Mouse (Mus musculus): ENCODE results near the gene Abl2. TPM values are rescaled to one million over a fixed set of nuclear protein-coding genes. Genes with fewer than 3 reads are reported as not detected.

Gene Abl2
- total and polyA plus RNA-seq, 3 experiments, result 10.0 to 19.8 (median 15.5) TPM

- peaks cover 5% of the 10 kb centered on the region; the same call in 1 of the 2 replicates for H3K79me2 ChIP-seq (replicated peaks; ENCODE audit: control insufficient read depth, extremely low read depth, insufficient read depth, poor library complexity, severe bottlenecking)
- H3K9me3 ChIP-seq (replicated peaks; ENCODE audit: low read length), result no peaks in the 10 kb centered on the region
- no peak for DNase-seq (ENCODE audit: extremely low read depth)
- no peak for TF ChIP-seq ZMIZ1 (IDR thresholded peaks at IDR 0.05; ENCODE audit: low read depth, low read length)
- no peak for TF ChIP-seq KAT2A (IDR thresholded peaks at IDR 0.05; ENCODE audit: insufficient replicate concordance, low read length)
- no peak for TF ChIP-seq SMC3 (IDR thresholded peaks at IDR 0.05; ENCODE audit: low read depth, low read length)
- no peak for TF ChIP-seq ZNF384 (IDR thresholded peaks at IDR 0.05; ENCODE audit: low read depth, low read length)
- TF ChIP-seq JUND (conservative IDR thresholded peaks at IDR 0.05; ENCODE audit: low read depth, low read length), result no peak
- TF ChIP-seq USF1 (IDR thresholded peaks at IDR 0.05; ENCODE audit: low read depth, low read length), result no peak
- no peak for TF ChIP-seq EP300 (IDR thresholded peaks at IDR 0.05; ENCODE audit: low read length)
- TF ChIP-seq RAD21 (IDR thresholded peaks at IDR 0.05; ENCODE audit: low read depth, low read length), result no peak
- no peak for TF ChIP-seq CHD1 (IDR thresholded peaks at IDR 0.05; ENCODE audit: low read depth, low read length)
- TF ChIP-seq MXI1 (IDR thresholded peaks at IDR 0.05; ENCODE audit: low read depth, low read length), result no peak
- TF ChIP-seq USF2 (conservative IDR thresholded peaks at IDR 0.05; ENCODE audit: low read depth, low read length), result no peak
- TF ChIP-seq TCF12 (IDR thresholded peaks at IDR 0.05; ENCODE audit: low read depth, low read length), result no peak
- TF ChIP-seq ETS1 (conservative IDR thresholded peaks at IDR 0.05; ENCODE audit: low read depth, low read length), result no peak
- TF ChIP-seq ZKSCAN1 (IDR thresholded peaks at IDR 0.05; ENCODE audit: borderline replicate concordance, low read depth, low read length), result no peak
- TF ChIP-seq ZC3H11A (IDR thresholded peaks at IDR 0.05; ENCODE audit: low read depth, low read length), result no peak
- TF ChIP-seq BHLHE40 (IDR thresholded peaks at IDR 0.05; ENCODE audit: low read depth, low read length), result no peak
- TF ChIP-seq MYC (IDR thresholded peaks at IDR 0.05; ENCODE audit: low read depth, low read length), result no peak
- TF ChIP-seq NELFE (IDR thresholded peaks at IDR 0.05; ENCODE audit: low read depth, low read length), result no peak
- TF ChIP-seq HCFC1 (IDR thresholded peaks at IDR 0.05; ENCODE audit: low read depth, low read length), result no peak
- no peak for TF ChIP-seq TBP (conservative IDR thresholded peaks at IDR 0.05; ENCODE audit: low read depth, low read length)
- no peak overlapping the region for H3K9ac ChIP-seq (ENCODE audit: insufficient read depth, low read depth)
- dilution Hi-C loops (cut with MboI; ENCODE audit: extremely low pct_ligation_motif_present, extremely low pct_unique_long_range_greater_than_20kb, low sequenced_read_pairs), result no loop called here
- H3K4me3 ChIP-seq (replicated peaks in 1 of 3; ENCODE audit: low read depth in 2 of 3, low read length in 2 of 3, poor library complexity in 1 of 3), result no peak overlapping the region
- H3K4me2 ChIP-seq (ENCODE audit: insufficient read depth, low read depth, poor library complexity, severe bottlenecking), result no peak overlapping the region
- in situ Hi-C loops (cut with MboI; ENCODE audit: low pct_ligation_motif_present, low pct_unique_long_range_greater_than_20kb, low sequenced_read_pairs), result no loop called here
- H3K27ac ChIP-seq (ENCODE audit: insufficient read depth, low read depth), result no peak overlapping the region
- H3K4me1 ChIP-seq (ENCODE audit: control insufficient read depth in 1 of 2, insufficient read depth in 2 of 2), result no peaks in the 10 kb centered on the region
- H3K36me3 ChIP-seq (replicated peaks in 1 of 2; ENCODE audit: control insufficient read depth in 1 of 2, insufficient read depth in 1 of 2, low read length in 1 of 2), result peaks cover 0 to 15% of the 10 kb centered on the region in 2 experiments
- H3K27me3 ChIP-seq (replicated peaks), result no peaks in the 10 kb centered on the region
Observed at GRCm38 (mm10) chr1:156589811-156590305, 31.3 kb downstream of the Abl2 start.

GRCm38 (mm10) chr1:156590357-156590756, 31.8 kb downstream of the Abl2 start:
- TF ChIP-seq ZMIZ1 (IDR thresholded peaks at IDR 0.05; ENCODE audit: low read depth, low read length) (no peak), MAX (IDR thresholded peaks at IDR 0.05; ENCODE audit: low read length) (no peak)
- no peak overlapping the region for H3K4me2 ChIP-seq (ENCODE audit: insufficient read depth, low read depth, poor library complexity, severe bottlenecking)
- no peaks in the 10 kb centered on the region for H3K27me3 ChIP-seq (replicated peaks)
- H3K27ac ChIP-seq (ENCODE audit: insufficient read depth, low read depth), result no peak overlapping the region
- H3K4me1 ChIP-seq (ENCODE audit: control insufficient read depth in 1 of 2, insufficient read depth in 2 of 2), result no peaks in the 10 kb centered on the region
- peaks cover 5% of the 10 kb centered on the region; the same call in 1 of the 2 replicates for H3K79me2 ChIP-seq (replicated peaks; ENCODE audit: control insufficient read depth, extremely low read depth, insufficient read depth, poor library complexity, severe bottlenecking)
- H3K9me3 ChIP-seq (replicated peaks; ENCODE audit: low read length), result no peaks in the 10 kb centered on the region
- no peak for DNase-seq (ENCODE audit: extremely low read depth)
- dilution Hi-C loops (cut with MboI; ENCODE audit: extremely low pct_ligation_motif_present, extremely low pct_unique_long_range_greater_than_20kb, low sequenced_read_pairs), result no loop called here
- H3K36me3 ChIP-seq (replicated peaks in 1 of 2; ENCODE audit: control insufficient read depth in 1 of 2, insufficient read depth in 1 of 2, low read length in 1 of 2), result peaks cover 0 to 16% of the 10 kb centered on the region in 2 experiments
- in situ Hi-C loops (cut with MboI; ENCODE audit: low pct_ligation_motif_present, low pct_unique_long_range_greater_than_20kb, low sequenced_read_pairs), result no loop called here
- no peak overlapping the region for H3K9ac ChIP-seq (ENCODE audit: insufficient read depth, low read depth)
- H3K4me3 ChIP-seq (replicated peaks in 1 of 3; ENCODE audit: low read depth in 2 of 3, low read length in 2 of 3, poor library complexity in 1 of 3), result no peak overlapping the region
